Mouse (Mus musculus) lung, postnatal 0 days (tissue): ENCODE results near the gene Stk17b.

ENCODE experiments used
- CTCF ChIP-seq: IDR thresholded peaks from 2 replicates; pipeline ENCODE4 v1.5.1; 2016; ENCODE audit warnings: antibody characterized with exemption, mild to moderate bottlenecking
- EP300 ChIP-seq: IDR thresholded peaks from 2 replicates; pipeline ENCODE4 v1.6.1; 2016; ENCODE audit warnings: antibody characterized with exemption, mild to moderate bottlenecking, control low read depth

GRCm38 (mm10) chr1:53728489-53729225 lies 56.4 kb downstream of the Stk17b start:
- TF ChIP-seq CTCF (no peak), EP300 (no peak)
